Mouse (Mus musculus) ES-E14 (cell line): ENCODE data around the gene Deaf1.

Experiments used
- CHD2 ChIP-seq: IDR thresholded peaks from 2 replicates; pipeline ENCODE4 v1.6.1; 2014; ENCODE audit warnings: mild to moderate bottlenecking, low read depth, low read length, inconsistent platforms
- HCFC1 ChIP-seq: IDR thresholded peaks from 2 replicates; pipeline ENCODE4 v1.6.1; 2012; ENCODE audit warnings: low read length, inconsistent platforms, borderline replicate concordance; ENCODE audit not compliant: insufficient read depth
- ZC3H11A ChIP-seq: IDR thresholded peaks from 2 replicates; pipeline ENCODE4 v1.6.1; 2012; ENCODE audit warnings: low read depth, mild to moderate bottlenecking, inconsistent platforms, low read length, borderline replicate concordance
- ZNF384 ChIP-seq: IDR thresholded peaks from 2 replicates; pipeline ENCODE4 v1.6.1; 2012; ENCODE audit warnings: low read depth, low read length, inconsistent platforms

DNA sequence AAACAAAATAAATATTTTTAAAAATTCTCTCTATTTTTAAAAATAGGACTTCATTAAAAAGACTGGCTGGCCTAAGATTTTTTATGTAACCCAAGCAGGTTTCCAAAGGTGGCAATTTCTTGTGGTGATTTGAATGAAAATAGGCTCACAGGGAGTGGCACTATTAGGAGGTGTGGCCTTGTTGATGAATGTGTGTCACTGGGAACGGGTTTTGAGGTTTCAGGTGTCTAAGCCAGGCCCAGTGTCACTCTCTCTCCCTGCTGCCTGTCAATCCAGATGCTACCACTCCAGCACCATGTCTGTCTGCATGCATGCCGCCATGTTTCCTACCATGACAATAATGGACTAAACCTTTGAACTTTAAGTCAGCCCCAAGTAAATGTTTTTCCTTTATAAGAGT lies 8.0 kb downstream of the Deaf1 start:
- TF ChIP-seq CHD2 = no peak
- no peak for TF ChIP-seq ZC3H11A
- TF ChIP-seq ZNF384 = no peak
- TF ChIP-seq HCFC1 = no peak
